In the genomic region with DNA sequence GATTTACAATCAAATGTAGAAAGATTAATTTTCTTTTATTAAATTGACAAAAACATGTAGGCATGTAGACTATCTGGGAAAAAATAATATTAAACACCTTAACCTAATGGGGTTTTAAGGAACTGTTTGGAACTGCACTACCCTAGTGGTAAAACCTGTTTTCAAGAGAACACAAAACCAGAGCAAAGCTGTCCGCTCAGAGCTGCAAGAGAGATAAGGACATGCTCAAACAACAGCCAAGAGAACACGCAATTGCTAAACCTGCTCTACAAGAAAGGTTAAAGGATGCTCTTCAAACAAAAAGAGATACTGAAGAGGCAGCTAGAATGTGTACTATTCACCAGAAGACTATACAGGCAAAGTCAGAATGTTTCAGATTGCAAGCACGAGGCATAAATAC, we compare ENCODE assay signal across 16 mouse cellular contexts.
"Had no signal": no experiment of that assay in that cellular context is flagged by ENCODE, and none has a peak within 500 bp of the region (broad histone marks: within the 10 kb centered on the region; RNA-seq: fewer than 3 reads in every experiment).

No protein-coding gene starts in this region.

- H3K4me1 ChIP-seq: neural tube, embryonic 12.5 days; neural tube, embryonic 13.5 days; neural tube, embryonic 15.5 days; stomach, embryonic 15.5 days had no signal

- H3K9me3 ChIP-seq: neural tube, embryonic 12.5 days; neural tube, embryonic 13.5 days; neural tube, embryonic 15.5 days; stomach, embryonic 15.5 days had no signal

- DNase-seq: retina, postnatal 1 day; right cerebral cortex, adult 18-20 months; right cerebral cortex, postnatal 14 days; right cerebral cortex, postnatal 25 days; right cerebral cortex, postnatal 4 days; spleen, adult 18-20 months; thymus, adult 18-20 months; thymus, adult 2 months; thymus, postnatal 14 days; thymus, postnatal 25 days; thymus, postnatal 36 days; thymus, postnatal 4 days had no signal

- H3K27ac ChIP-seq: neural tube, embryonic 12.5 days; neural tube, embryonic 13.5 days; neural tube, embryonic 15.5 days; stomach, embryonic 15.5 days had no signal

- H3K36me3 ChIP-seq: neural tube, embryonic 12.5 days; neural tube, embryonic 13.5 days; neural tube, embryonic 15.5 days; stomach, embryonic 15.5 days had no signal

- H3K4me3 ChIP-seq: neural tube, embryonic 12.5 days; neural tube, embryonic 13.5 days; neural tube, embryonic 15.5 days; stomach, embryonic 15.5 days had no signal

- H3K27me3 ChIP-seq: neural tube, embryonic 12.5 days; neural tube, embryonic 13.5 days; neural tube, embryonic 15.5 days; stomach, embryonic 15.5 days had no signal

- H3K4me2 ChIP-seq: neural tube, embryonic 12.5 days; neural tube, embryonic 13.5 days; neural tube, embryonic 15.5 days; stomach, embryonic 15.5 days had no signal

- H3K9ac ChIP-seq: neural tube, embryonic 12.5 days; neural tube, embryonic 13.5 days; neural tube, embryonic 15.5 days; stomach, embryonic 15.5 days had no signal
